Mouse (Mus musculus) frontal cortex, postnatal 10 days (tissue): ENCODE data around the gene Tapbp.
"Not testable (repeated sequence)": the region's sequence is repeated elsewhere in the genome, so short reads cannot be mapped to it uniquely, and the experiment has no call there.

Source experiments
- DNase-seq, 2 experiments: peaks; one replicate each; pipeline ENCODE4 v3.0.0; 2022; ENCODE audit warnings: low spot score in 2 of 2, mixed read lengths in 1 of 2

Tapbp gene

GRCm38 (mm10) chr17:33903911-33904651 is 11.6 kb upstream of the Tapbp start:
- not testable (repeated sequence) for DNase-seq

- DNase-seq, result not testable (repeated sequence)
Observed at GRCm38 (mm10) chr17:33904835-33905234, 10.9 kb upstream of the Tapbp start, which contains the start of gene Platr17. Gene Platr17 (plus strand): TSS chr17:33905135.

- DNase-seq, result peak; percentile 71 to 73
Observed at GRCm38 (mm10) chr17:33908331-33909076, 7.2 kb upstream of the Tapbp start.

- DNase-seq, result peak; percentile 98 to 99
Observed at GRCm38 (mm10) chr17:33909077-33909868, 6.4 kb upstream of the Tapbp start, which contains the start of gene Daxx. Gene Daxx (plus strand): TSS chr17:33909414.

- peak in 1 of 2 experiments; percentile 27 for DNase-seq
Observed at GRCm38 (mm10) chr17:33909869-33910250, 5.8 kb upstream of the Tapbp start.

- DNase-seq, result peak in 1 of 2 experiments; percentile 5
Observed at GRCm38 (mm10) chr17:33910346-33911051, 5.2 kb upstream of the Tapbp start.

GRCm38 (mm10) chr17:33911052-33911812 is 4.5 kb upstream of the Tapbp start:
- peak in 1 of 2 experiments; percentile 34 for DNase-seq

GRCm38 (mm10) chr17:33911813-33912414 is 3.8 kb upstream of the Tapbp start:
- DNase-seq, result no peak

- no peak for DNase-seq
Observed at GRCm38 (mm10) chr17:33913264-33913663, 2.4 kb upstream of the Tapbp start.

GRCm38 (mm10) chr17:33913905-33914304 is 1.8 kb upstream of the Tapbp start:
- no peak for DNase-seq

GRCm38 (mm10) chr17:33914969-33915391 is 719 bp upstream of the Tapbp start:
- no peak for DNase-seq

GRCm38 (mm10) chr17:33916294-33916693 is 595 bp downstream of the Tapbp start:
- no peak for DNase-seq

- DNase-seq, result peak in 1 of 2 experiments; percentile 27
Observed at GRCm38 (mm10) chr17:33916847-33917655, 1.4 kb downstream of the Tapbp start.

GRCm38 (mm10) chr17:33917656-33918292 is 2.1 kb downstream of the Tapbp start:
- DNase-seq, result peak in 1 of 2 experiments; percentile 18

GRCm38 (mm10) chr17:33918293-33919203 is 2.8 kb downstream of the Tapbp start:
- no peak for DNase-seq

- peak in 1 of 2 experiments; percentile 51 for DNase-seq
Observed at GRCm38 (mm10) chr17:33919351-33920281, 3.9 kb downstream of the Tapbp start.
